Mouse (Mus musculus): ENCODE measurements around the gene Sik2.

DNA sequence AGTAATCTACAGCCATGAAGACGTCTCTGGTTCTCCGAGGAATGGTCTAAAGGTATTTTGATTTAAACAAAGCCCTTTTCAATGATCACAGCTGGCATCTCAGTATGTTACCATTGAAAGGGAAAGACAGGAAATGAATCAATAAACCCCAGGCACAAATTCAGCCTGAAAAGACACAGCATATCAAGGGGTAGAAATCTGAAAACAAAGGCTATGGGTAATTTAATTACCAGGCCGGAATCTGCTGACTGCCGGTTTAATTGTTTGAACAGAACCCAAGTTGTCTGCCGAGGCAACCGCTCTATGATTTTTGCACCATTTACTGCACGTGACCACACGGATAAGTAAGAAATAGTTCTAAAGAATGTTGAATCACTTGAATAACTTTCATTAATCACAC is 22.8 kb downstream of the Sik2 start:
- TF ChIP-seq CTCF (IDR thresholded peaks at IDR 0.05; ENCODE audit: extremely low read depth, insufficient read depth, insufficient read length, insufficient replicate concordance) (no peak), POLR2A (IDR thresholded peaks at IDR 0.05; ENCODE audit: low read depth, low read length) (no peak)

Data from spleen, adult 2 months (tissue).